Mouse (Mus musculus) intestine, postnatal 0 days (tissue): ENCODE results near the gene Fcgr1. TPM values are rescaled to one million over a fixed set of nuclear protein-coding genes. Genes with fewer than 3 reads are reported as not detected.
A peak's percentile ranks its signal among the peaks of the same experiment; 100 is the strongest.

ENCODE experiments used
- ATAC-seq: fragments of 200-750 bp; cut with Nextera tagmentation; 2 replicates; pipeline ENCODE4 v1.8.0; 2017; ENCODE audit warnings: mild to moderate bottlenecking, moderate TSS enrichment, moderate library complexity
- H3K27ac ChIP-seq: fragments of 300-500 bp; sonication (generic); 2 replicates; pipeline ENCODE4 v1.5.1; 2014; ENCODE audit warnings: mild to moderate bottlenecking, low read depth, low read length, moderate library complexity
- H3K27me3 ChIP-seq: fragments of 300-500 bp; sonication (generic); replicated peaks from 2 replicates; pipeline ENCODE4 v1.6.1; 2014; ENCODE audit warnings: low read length, mixed read lengths; ENCODE audit not compliant: control insufficient read depth, insufficient read depth
- H3K36me3 ChIP-seq: fragments of 300-500 bp; sonication (generic); 2 replicates; pipeline ENCODE4 v1.6.1; 2014; ENCODE audit warnings: mild to moderate bottlenecking, moderate library complexity; ENCODE audit not compliant: control insufficient read depth, insufficient read depth
- H3K4me1 ChIP-seq: fragments of 300-500 bp; sonication (generic); replicated peaks from 2 replicates; pipeline ENCODE4 v1.6.1; 2014; ENCODE audit warnings: antibody characterized with exemption, low read length, mixed read lengths; ENCODE audit not compliant: control insufficient read depth, insufficient read depth
- H3K4me2 ChIP-seq: fragments of 300-500 bp; sonication (generic); replicated peaks from 2 replicates; pipeline ENCODE4 v1.6.1; 2014; ENCODE audit warnings: low read depth, mild to moderate bottlenecking, moderate library complexity
- H3K4me3 ChIP-seq: fragments of 300-500 bp; sonication (generic); 2 replicates; pipeline ENCODE4 v1.5.1; 2014; ENCODE audit warnings: low read depth, low read length
- H3K9ac ChIP-seq: fragments of 300-500 bp; sonication (generic); 2 replicates; pipeline ENCODE4 v1.6.1; 2014; ENCODE audit warnings: mild to moderate bottlenecking, low read depth, low read length
- H3K9me3 ChIP-seq: fragments of 300-500 bp; sonication (generic); 2 replicates; pipeline ENCODE4 v1.6.1; 2016; ENCODE audit warnings: mixed run types; ENCODE audit not compliant: control insufficient read depth
- CTCF ChIP-seq: sonication (generic); IDR thresholded peaks from 2 replicates; pipeline ENCODE4 v1.5.1; 2016; ENCODE audit warnings: low read depth, mild to moderate bottlenecking, control low read depth, antibody characterized with exemption, moderate library complexity
- WGBS: fragments of 180-500 bp; shearing (Covaris S2); extraction: QIAGEN DNeasy Blood & Tissue Kit; methylation state at CpG from one replicate; pipeline ENCODE4 v1.1.7; 2014; 5-methylcytosine and 5-hydroxymethylcytosine counted together
- polyA plus RNA-seq: library from polyadenylated mRNA; unstranded; fragments of >200 nt; fragmentation: Nextera tagmentation; extraction: Ambion mirVana; gene quantifications from 2 replicates; pipeline ENCODE4 v1.2.1, GENCODE M21; 2015

Fcgr1 gene
- polyA plus RNA-seq, 1 experiment from 2014 or later, result 2.7 TPM

DNA sequence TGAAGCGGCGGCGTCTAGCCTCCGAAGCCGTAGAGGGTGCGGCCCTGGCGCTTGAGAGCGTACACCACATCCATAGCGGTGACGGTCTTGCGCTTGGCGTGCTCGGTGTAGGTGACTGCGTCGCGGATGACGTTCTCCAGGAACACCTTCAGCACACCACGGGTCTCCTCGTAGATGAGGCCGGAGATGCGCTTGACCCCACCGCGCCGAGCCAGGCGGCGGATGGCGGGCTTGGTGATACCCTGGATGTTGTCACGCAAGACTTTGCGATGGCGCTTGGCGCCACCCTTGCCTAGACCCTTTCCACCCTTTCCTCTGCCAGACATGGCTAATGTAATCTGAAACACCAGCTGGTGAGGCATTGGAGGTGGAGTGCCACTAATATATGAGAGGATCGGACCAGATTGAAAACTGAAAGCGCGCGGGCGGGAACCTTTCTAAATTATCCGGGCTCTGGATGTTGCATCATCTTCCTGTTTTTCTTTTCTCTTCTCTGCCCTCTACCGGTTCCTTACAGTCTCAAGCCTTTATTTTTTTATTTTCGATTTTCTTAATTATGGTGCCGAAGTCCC is 30.7 kb downstream of the Fcgr1 start, which contains the start of gene Hist2h4:
Gene Hist2h4 (minus strand): TSS at position 333 of the 572 bp plus-strand sequence.
- peak within 1 kb of the TSS; percentile 85 for H3K4me2 ChIP-seq
- ATAC-seq, result peak; percentile 83
- under 1% methylated on average over 40 of the region's 40 CpGs for WGBS
- H3K27me3 ChIP-seq, result no peaks in the 10 kb centered on the region
- peak within 1 kb of the TSS; percentile 72 for H3K9ac ChIP-seq
- H3K4me3 ChIP-seq, result peak within 1 kb of the TSS; percentile 62
- TF ChIP-seq CTCF, result peak; percentile 69
- no peaks in the 10 kb centered on the region for H3K36me3 ChIP-seq
- H3K9me3 ChIP-seq, result no peaks in the 10 kb centered on the region
- no peaks in the 10 kb centered on the region for H3K4me1 ChIP-seq
- H3K27ac ChIP-seq, result peak within 1 kb of the TSS; percentile 94

DNA sequence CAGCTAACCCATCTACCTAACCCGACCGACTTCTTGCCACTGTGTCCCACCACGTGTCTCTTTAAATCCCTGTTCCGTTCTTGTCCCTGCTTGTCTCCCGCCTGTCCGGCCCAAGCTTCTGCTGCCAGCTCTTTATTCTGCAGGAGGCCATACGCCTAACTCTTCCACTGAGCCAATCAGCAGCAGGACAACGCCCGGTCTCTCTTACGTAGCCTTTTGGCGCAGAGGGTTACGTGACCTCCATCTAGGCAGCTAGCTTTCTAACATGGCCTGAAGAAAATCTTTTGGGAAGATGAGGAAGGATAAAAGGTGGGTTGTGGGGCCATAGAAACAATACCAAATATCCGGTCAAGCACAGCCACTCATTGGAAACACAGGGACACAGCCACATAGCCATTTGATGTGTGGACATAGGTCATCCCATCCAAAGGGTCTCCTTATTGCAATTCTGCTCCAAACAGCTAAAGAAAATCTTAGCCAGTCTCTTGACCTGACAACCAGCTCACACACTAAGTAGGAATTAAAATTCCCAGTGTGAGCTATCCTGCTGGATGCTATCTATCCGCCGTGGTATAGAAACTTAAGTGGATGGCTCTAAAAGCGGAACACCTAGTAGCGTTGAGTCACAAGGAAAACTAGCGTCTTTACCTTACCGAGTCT is 31.4 kb downstream of the Fcgr1 start:
- no peak for TF ChIP-seq CTCF
- Histone ChIP-seq H3K27ac (peak overlapping the region; percentile 94), H3K9ac (peak overlapping the region; percentile 72), H3K9me3 (no peaks in the 10 kb centered on the region), H3K27me3 (no peaks in the 10 kb centered on the region), H3K4me2 (peak overlapping the region; percentile 85), H3K4me1 (no peaks in the 10 kb centered on the region), H3K4me3 (peak overlapping the region; percentile 62), H3K36me3 (no peaks in the 10 kb centered on the region)
- peak; percentile 42; the same call in 1 of the 2 replicates for ATAC-seq
- under 1% methylated on average over 19 of the region's 19 CpGs for WGBS

DNA sequence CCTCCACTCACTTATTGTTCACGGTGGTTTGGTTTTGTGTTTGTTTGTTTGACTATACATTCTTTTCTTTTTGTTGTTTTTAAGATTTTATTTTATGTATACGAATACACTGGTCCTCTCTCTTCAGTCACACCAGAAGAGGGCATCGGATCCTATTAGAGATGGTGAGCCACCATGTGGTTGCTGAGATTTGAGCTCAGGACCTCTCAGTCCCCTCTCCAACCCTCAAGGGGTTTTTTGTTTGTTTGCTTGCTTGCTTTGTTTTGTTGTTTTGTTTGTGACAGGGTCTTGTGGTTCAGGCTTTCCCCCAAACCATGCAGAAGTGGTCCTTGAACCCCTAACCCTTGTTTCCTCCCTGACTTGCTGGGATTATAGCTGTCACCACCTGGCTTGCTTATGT is 32.1 kb downstream of the Fcgr1 start:
- H3K9me3 ChIP-seq, result no peaks in the 10 kb centered on the region
- H3K36me3 ChIP-seq, result no peaks in the 10 kb centered on the region
- H3K4me2 ChIP-seq, result peak overlapping the region; percentile 85

DNA sequence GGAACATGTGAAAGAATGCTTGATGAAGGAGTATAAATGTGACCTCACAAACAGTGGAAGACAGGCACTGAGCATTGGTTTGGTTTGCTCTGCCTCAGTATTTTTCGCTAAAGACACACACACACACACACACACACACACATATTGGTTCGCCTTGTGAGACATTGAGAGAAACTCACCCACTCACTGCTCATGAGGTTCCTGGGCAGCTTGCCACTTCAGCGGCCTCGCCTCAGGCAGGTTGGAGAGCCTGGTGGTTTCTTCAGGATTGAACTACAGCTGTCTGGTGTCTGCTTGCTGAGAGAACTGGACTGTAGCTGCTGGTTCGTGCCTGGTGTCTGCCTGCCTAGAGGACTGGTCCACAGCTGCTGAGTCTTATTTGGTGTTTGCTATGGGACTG is 33.5 kb downstream of the Fcgr1 start:
- Histone ChIP-seq H3K4me1 (no peaks in the 10 kb centered on the region), H3K9me3 (no peaks in the 10 kb centered on the region), H3K4me2 (no peak overlapping the region), H3K36me3 (no peaks in the 10 kb centered on the region), H3K9ac (no peak overlapping the region), H3K4me3 (no peak overlapping the region), H3K27me3 (no peaks in the 10 kb centered on the region), H3K27ac (no peak overlapping the region)
- 95% methylated on average over 5 of the region's 5 CpGs for WGBS
- no peak for TF ChIP-seq CTCF
- ATAC-seq, result no peak

More for the DNA sequence above, 32.1 kb downstream of the Fcgr1 start:
- H3K27ac ChIP-seq, result no peak overlapping the region
- no peak for TF ChIP-seq CTCF
- ATAC-seq, result no peak
- H3K27me3 ChIP-seq, result no peaks in the 10 kb centered on the region
- H3K4me3 ChIP-seq, result no peak overlapping the region
- no peak overlapping the region for H3K9ac ChIP-seq
- WGBS, result 60% methylated on average over 3 of the region's 3 CpGs
- H3K4me1 ChIP-seq, result no peaks in the 10 kb centered on the region

DNA sequence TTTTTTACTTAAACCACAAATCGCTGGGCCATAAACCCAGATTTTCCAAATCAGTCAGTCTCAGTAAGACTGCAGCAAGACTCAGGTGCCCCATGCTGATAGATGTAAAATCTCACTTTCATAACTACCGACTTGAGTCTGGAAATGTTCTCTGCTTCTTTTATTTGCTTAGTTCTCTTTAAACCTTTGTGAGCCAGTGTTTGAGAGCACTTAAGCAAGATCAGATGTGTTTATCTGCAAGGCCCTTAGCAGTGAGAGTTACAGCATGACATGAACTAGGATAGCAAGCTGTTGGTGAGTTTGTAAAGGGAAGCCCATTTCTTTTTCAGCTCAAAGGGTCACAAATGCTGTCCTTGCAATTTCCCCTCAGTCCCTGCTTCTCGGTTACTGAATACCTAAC is 36.6 kb downstream of the Fcgr1 start:
- 68% methylated on average over 3 of the region's 3 CpGs for WGBS
- Histone ChIP-seq H3K9ac (no peak overlapping the region), H3K27me3 (no peaks in the 10 kb centered on the region), H3K36me3 (no peaks in the 10 kb centered on the region), H3K4me2 (no peak overlapping the region), H3K4me1 (no peaks in the 10 kb centered on the region), H3K4me3 (no peak overlapping the region), H3K27ac (no peak overlapping the region), H3K9me3 (no peaks in the 10 kb centered on the region)
- TF ChIP-seq CTCF, result no peak
- ATAC-seq, result no peak

DNA sequence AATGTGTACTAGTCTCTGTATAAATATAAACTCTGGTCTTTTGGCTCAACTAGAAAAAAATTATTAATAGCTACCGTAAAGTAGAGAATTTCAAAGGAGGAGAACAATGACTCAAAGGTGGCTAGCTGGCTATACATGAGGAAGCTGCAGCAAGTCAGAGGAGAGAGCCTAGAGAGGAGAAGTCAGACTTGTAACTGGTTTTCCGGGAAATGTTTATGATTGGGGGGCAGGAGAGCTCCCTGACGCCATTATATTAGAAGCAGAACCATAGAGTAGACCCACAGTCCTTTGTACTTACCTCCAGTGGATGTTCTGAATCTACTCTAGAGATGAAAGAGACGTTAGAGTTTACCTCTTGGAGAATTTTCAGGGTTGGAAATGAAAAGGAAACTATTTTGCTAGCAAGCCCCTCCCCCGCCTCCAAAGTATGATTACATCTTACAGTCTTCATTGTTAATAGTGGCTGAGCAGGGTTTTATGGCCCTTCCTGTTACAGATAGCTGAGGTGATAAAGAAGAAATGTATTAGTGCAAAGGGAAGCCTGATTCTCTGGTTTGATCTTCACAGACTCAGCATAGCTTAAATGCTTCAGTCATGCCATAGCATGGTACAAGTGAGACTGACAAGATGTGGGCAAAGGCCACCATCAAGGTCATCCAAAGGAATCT is 37.7 kb downstream of the Fcgr1 start:
- WGBS, result 23% methylated on average over 5 of the region's 5 CpGs
- Histone ChIP-seq H3K36me3 (no peaks in the 10 kb centered on the region), H3K4me2 (peak overlapping the region; percentile 33; the same call in 1 of the 2 replicates), H3K9me3 (no peaks in the 10 kb centered on the region), H3K4me1 (no peaks in the 10 kb centered on the region), H3K27me3 (no peaks in the 10 kb centered on the region), H3K4me3 (0 out of 2 replicates have a peak overlapping the region, but pooled peaks have one; percentile 6), H3K27ac (no peak overlapping the region), H3K9ac (no peak overlapping the region)
- ATAC-seq, result peak; percentile 64
- TF ChIP-seq CTCF, result no peak
